Mouse (Mus musculus) myocyte (in vitro differentiated cells): ENCODE measurements around the gene Gpc5. TPM values are rescaled to one million over a fixed set of nuclear protein-coding genes. Genes with fewer than 3 reads are reported as not detected.

Experiments used
- H3K27me3 ChIP-seq: one replicate; pipeline ENCODE4 v1.6.1; 2011; ENCODE audit not compliant: control insufficient read depth, insufficient read depth, insufficient read length
- H3K36me3 ChIP-seq: one replicate; pipeline ENCODE4 v1.6.1; 2011; ENCODE audit not compliant: control insufficient read depth, insufficient read depth
- H3K4me2 ChIP-seq: one replicate; pipeline ENCODE4 v1.6.1; 2011; ENCODE audit warnings: low read depth, control low read depth
- H3K4me3 ChIP-seq: one replicate; pipeline ENCODE4 v1.5.1; 2011; ENCODE audit warnings: mild to moderate bottlenecking, control low read depth, moderate library complexity
- H3K79me2 ChIP-seq: one replicate; pipeline ENCODE4 v1.6.1; 2011; ENCODE audit not compliant: control insufficient read depth, insufficient read depth
- H3ac ChIP-seq: one replicate; pipeline ENCODE4 v1.6.1; 2011; ENCODE audit not compliant: control insufficient read depth, insufficient read length
- CEBPB ChIP-seq: IDR thresholded peaks from 2 replicates; pipeline ENCODE4 v1.6.1; 2011; ENCODE audit warnings: mild to moderate bottlenecking, moderate library complexity; ENCODE audit not compliant: poor library complexity, insufficient read depth, severe bottlenecking
- E2F4 ChIP-seq: IDR thresholded peaks from one replicate; pipeline ENCODE4 v1.6.1; 2011; ENCODE audit warnings: mild to moderate bottlenecking, control low read depth, moderate library complexity; ENCODE audit not compliant: insufficient read depth
- MAX ChIP-seq: IDR thresholded peaks from one replicate; pipeline ENCODE4 v1.6.1; 2011; ENCODE audit warnings: low read depth, mild to moderate bottlenecking, control low read depth
- MYOD1 ChIP-seq, 3 experiments: IDR thresholded peaks; one replicate each; pipeline ENCODE4 v1.6.1; 2011; ENCODE audit warnings: control low read depth in 2 of 3, low read depth in 2 of 3, mild to moderate bottlenecking in 2 of 3, moderate library complexity in 1 of 3; ENCODE audit not compliant: insufficient read length in 2 of 3, control insufficient read depth in 1 of 3
- MYOG ChIP-seq, 3 experiments: IDR thresholded peaks; one replicate each; pipeline ENCODE4 v1.6.1; 2011; ENCODE audit warnings: control low read depth in 2 of 3, low read depth in 2 of 3, mild to moderate bottlenecking in 2 of 3; ENCODE audit not compliant: insufficient read length in 2 of 3, control insufficient read depth in 1 of 3, insufficient read depth in 1 of 3
- POLR2A ChIP-seq: IDR thresholded peaks from one replicate; pipeline ENCODE4 v1.6.1; 2011; ENCODE audit warnings: low read depth, mild to moderate bottlenecking, control low read depth, moderate library complexity; ENCODE audit not compliant: insufficient read length
- POLR2AphosphoS2 ChIP-seq: IDR thresholded peaks from one replicate; pipeline ENCODE4 v1.6.1; 2011; ENCODE audit warnings: low read depth, control low read depth; ENCODE audit not compliant: insufficient read length
- REST ChIP-seq: IDR thresholded peaks from one replicate; pipeline ENCODE4 v1.6.1; 2011; ENCODE audit warnings: mild to moderate bottlenecking, control low read depth, moderate library complexity; ENCODE audit not compliant: insufficient read depth, insufficient read length
- SRF ChIP-seq: IDR thresholded peaks from one replicate; pipeline ENCODE4 v1.6.1; 2011; ENCODE audit warnings: low read depth; ENCODE audit not compliant: control insufficient read depth, insufficient read length
- TCF12 ChIP-seq: IDR thresholded peaks from one replicate; pipeline ENCODE4 v1.6.1; 2011; ENCODE audit warnings: mild to moderate bottlenecking, control low read depth; ENCODE audit not compliant: poor library complexity, insufficient read depth, severe bottlenecking
- TCF3 ChIP-seq: IDR thresholded peaks from one replicate; pipeline ENCODE4 v1.6.1; 2011; ENCODE audit warnings: low read depth, control low read depth; ENCODE audit not compliant: insufficient read length
- USF1 ChIP-seq: IDR thresholded peaks from one replicate; pipeline ENCODE4 v1.6.1; 2011; ENCODE audit warnings: low read depth, mild to moderate bottlenecking, control low read depth, moderate library complexity
- polyA plus RNA-seq: library from polyadenylated mRNA; unstranded; fragments of >200 nt; fragmentation: generic; extraction: Trizol; gene quantifications from one replicate; pipeline ENCODE4 v1.2.1, GENCODE M21; 2012; ENCODE audit warnings: missing spikeins

Gpc5 gene
- polyA plus RNA-seq, 1 experiment, result not detected

DNA sequence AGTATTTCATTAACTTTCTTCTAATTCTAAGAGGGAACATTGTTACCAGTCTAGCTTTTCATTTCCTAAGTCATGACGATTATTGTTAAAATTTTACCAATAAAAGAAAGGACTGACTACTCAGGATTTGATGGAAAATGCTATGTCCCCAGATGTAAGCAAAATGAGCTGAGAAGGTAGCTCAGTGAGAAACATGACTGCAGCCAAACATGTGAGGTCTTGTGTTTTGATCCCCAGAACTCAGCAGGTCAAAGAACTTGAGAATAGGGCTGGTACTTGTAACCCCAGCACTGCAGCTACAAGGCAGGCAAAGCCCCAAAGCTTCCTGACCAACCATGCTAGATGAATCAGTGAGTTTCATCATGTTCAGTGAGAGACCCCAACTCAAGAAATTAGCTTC, 318.9 kb downstream of the Gpc5 start:
- no peaks in the 10 kb centered on the region for H3K27me3 ChIP-seq
- H3K4me3 ChIP-seq, result no peak overlapping the region
- H3K36me3 ChIP-seq, result no peaks in the 10 kb centered on the region
- no peaks in the 10 kb centered on the region for H3K79me2 ChIP-seq
- no peak overlapping the region for H3K4me2 ChIP-seq
- H3ac ChIP-seq, result no peak overlapping the region
- TF ChIP-seq CEBPB, result no peak
- no peak for TF ChIP-seq TCF3
- no peak for TF ChIP-seq TCF12
- TF ChIP-seq MYOG (IDR thresholded peaks at IDR 0.05; ENCODE audit: control insufficient read depth in 1 of 3, insufficient read depth in 1 of 3, insufficient read length in 2 of 3, low read depth in 2 of 3), result no peak

- H3K36me3 ChIP-seq, result no peaks in the 10 kb centered on the region
- H3K79me2 ChIP-seq, result no peaks in the 10 kb centered on the region
- H3ac ChIP-seq, result no peak overlapping the region
- no peak overlapping the region for H3K4me3 ChIP-seq
- no peak for TF ChIP-seq REST
- no peak for TF ChIP-seq MAX
- no peak for TF ChIP-seq CEBPB
- no peak overlapping the region for H3K4me2 ChIP-seq
- no peaks in the 10 kb centered on the region for H3K27me3 ChIP-seq
These were observed 319.6 kb downstream of the Gpc5 start for GRCm38 (mm10) chr14:115411513-115412174.

GRCm38 (mm10) chr14:115412821-115413220, 320.8 kb downstream of the Gpc5 start:
- Histone ChIP-seq H3K79me2 (no peaks in the 10 kb centered on the region), H3K27me3 (no peaks in the 10 kb centered on the region), H3ac (no peak overlapping the region), H3K4me3 (no peak overlapping the region), H3K4me2 (no peak overlapping the region), H3K36me3 (no peaks in the 10 kb centered on the region)
- no peak for TF ChIP-seq MYOG (IDR thresholded peaks at IDR 0.05; ENCODE audit: control insufficient read depth in 1 of 3, insufficient read depth in 1 of 3, insufficient read length in 2 of 3, low read depth in 2 of 3)
- TF ChIP-seq POLR2A, result no peak
- TF ChIP-seq REST, result no peak
- no peak for TF ChIP-seq MYOD1 (IDR thresholded peaks at IDR 0.05; ENCODE audit: control insufficient read depth in 1 of 3, insufficient read length in 2 of 3, low read depth in 2 of 3)
- no peak for TF ChIP-seq E2F4
- no peak for TF ChIP-seq MAX
- no peak for TF ChIP-seq TCF12
- TF ChIP-seq CEBPB, result no peak
- no peak for TF ChIP-seq SRF
- no peak for TF ChIP-seq POLR2AphosphoS2
- no peak for TF ChIP-seq TCF3
- TF ChIP-seq USF1, result no peak

DNA sequence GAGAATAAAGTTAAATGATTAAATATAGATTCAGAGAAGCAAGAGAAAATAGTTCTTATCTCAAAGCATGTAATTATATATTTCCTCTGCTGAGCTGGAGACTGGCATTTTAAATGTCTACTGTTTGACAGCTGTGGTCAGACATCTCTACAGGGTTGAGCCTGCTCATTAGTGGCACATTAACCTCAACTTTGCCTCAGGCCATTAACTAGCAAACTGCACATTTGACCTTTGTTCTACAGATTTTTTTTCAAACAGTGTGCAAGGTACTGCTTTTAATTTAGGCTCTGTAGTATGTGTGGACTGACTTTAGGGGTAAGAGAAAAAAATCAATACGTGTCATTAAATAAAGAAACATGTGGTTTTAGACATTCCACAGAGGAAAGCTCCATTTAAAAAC, 321.4 kb downstream of the Gpc5 start:
- Histone ChIP-seq H3K36me3 (no peaks in the 10 kb centered on the region), H3K79me2 (no peaks in the 10 kb centered on the region), H3K4me3 (no peak overlapping the region), H3ac (no peak overlapping the region), H3K4me2 (no peak overlapping the region), H3K27me3 (no peaks in the 10 kb centered on the region)
- TF ChIP-seq SRF (no peak), POLR2A (no peak), MYOG (IDR thresholded peaks at IDR 0.05; ENCODE audit: control insufficient read depth in 1 of 3, insufficient read depth in 1 of 3, insufficient read length in 2 of 3, low read depth in 2 of 3) (no peak), TCF12 (no peak), CEBPB (no peak), USF1 (no peak)

DNA sequence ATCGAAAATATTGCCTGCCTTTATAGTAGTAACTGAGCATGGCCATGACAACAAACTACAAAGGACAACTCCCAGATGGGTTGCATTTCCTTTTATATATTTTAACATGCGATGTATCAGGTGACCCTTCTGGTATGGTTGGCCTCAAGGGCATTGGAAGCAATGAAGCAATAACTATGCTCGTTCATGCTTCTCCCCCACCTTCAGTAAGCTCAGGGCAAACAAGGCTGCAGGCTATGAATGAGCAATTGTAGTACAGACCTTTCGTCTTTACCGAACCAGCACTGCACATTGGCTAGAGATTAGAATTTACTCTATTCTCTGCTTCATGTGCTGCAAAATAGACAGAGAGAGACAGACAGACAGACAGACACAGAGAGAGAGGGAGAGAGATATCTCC, 322.5 kb downstream of the Gpc5 start:
- no peak for TF ChIP-seq USF1
- TF ChIP-seq MYOG (IDR thresholded peaks at IDR 0.05; ENCODE audit: control insufficient read depth in 1 of 3, insufficient read depth in 1 of 3, insufficient read length in 2 of 3, low read depth in 2 of 3), result no peak
- TF ChIP-seq MYOD1 (IDR thresholded peaks at IDR 0.05; ENCODE audit: control insufficient read depth in 1 of 3, insufficient read length in 2 of 3, low read depth in 2 of 3), result no peak
- no peak for TF ChIP-seq POLR2AphosphoS2
- TF ChIP-seq E2F4, result no peak
- no peak for TF ChIP-seq TCF3
- TF ChIP-seq REST, result no peak
- no peak for TF ChIP-seq MAX

More for the DNA sequence above, 322.5 kb downstream of the Gpc5 start:
- Histone ChIP-seq H3ac (no peak overlapping the region), H3K79me2 (no peaks in the 10 kb centered on the region), H3K4me2 (no peak overlapping the region), H3K4me3 (no peak overlapping the region), H3K27me3 (no peaks in the 10 kb centered on the region), H3K36me3 (no peaks in the 10 kb centered on the region)
